39 mouse cellular contexts compared by ENCODE assay signal in genomic region chr2:154245322-154245721, GRCm38 (mm10). TPM values are rescaled to one million over a fixed set of nuclear protein-coding genes. Genes with fewer than 3 reads are reported as not detected.
"Had no signal": no experiment of that assay in that cellular context is flagged by ENCODE, and none has a peak within 500 bp of the region (broad histone marks: within the 10 kb centered on the region; RNA-seq: fewer than 3 reads in every experiment).

No protein-coding gene starts in this region.

- H3K36me3 ChIP-seq: embryonic facial prominence, embryonic 10.5 days; embryonic facial prominence, embryonic 12.5 days; embryonic facial prominence, embryonic 13.5 days; embryonic facial prominence, embryonic 15.5 days; forebrain, embryonic 10.5 days; forebrain, embryonic 12.5 days; forebrain, embryonic 15.5 days had no signal

- H3K27ac ChIP-seq: embryonic facial prominence, embryonic 10.5 days; embryonic facial prominence, embryonic 12.5 days; embryonic facial prominence, embryonic 13.5 days; embryonic facial prominence, embryonic 15.5 days; forebrain, embryonic 10.5 days; forebrain, embryonic 12.5 days; forebrain, embryonic 13.5 days; forebrain, embryonic 15.5 days; gastrocnemius, adult 2 months; heart, adult 2 months had no signal

- H3K9me3 ChIP-seq: embryonic facial prominence, embryonic 10.5 days; embryonic facial prominence, embryonic 12.5 days; embryonic facial prominence, embryonic 13.5 days; embryonic facial prominence, embryonic 15.5 days; forebrain, embryonic 10.5 days; forebrain, embryonic 12.5 days; forebrain, embryonic 13.5 days; forebrain, embryonic 15.5 days had no signal

- H3K27me3 ChIP-seq: embryonic facial prominence, embryonic 12.5 days; embryonic facial prominence, embryonic 13.5 days; embryonic facial prominence, embryonic 15.5 days; forebrain, embryonic 12.5 days; forebrain, embryonic 13.5 days; forebrain, embryonic 15.5 days had no signal

- H3K4me1 ChIP-seq: embryonic facial prominence, embryonic 10.5 days; embryonic facial prominence, embryonic 12.5 days; embryonic facial prominence, embryonic 13.5 days; embryonic facial prominence, embryonic 15.5 days; forebrain, embryonic 10.5 days; forebrain, embryonic 12.5 days; forebrain, embryonic 13.5 days; forebrain, embryonic 15.5 days had no signal

- DNase-seq: cerebellum, adult 8-10 months; cerebellum, adult 9-10 months; cerebellum, adult 9-11 months; cerebellum, postnatal 10 days; cerebellum, postnatal 14 days; cerebellum, postnatal 25 days; cerebellum, postnatal 36 days; embryo, embryonic 11 days; forebrain, postnatal 0 days; gastrocnemius, adult 2 months; gastrocnemius, postnatal 10 days; gastrocnemius, postnatal 14 days; gastrocnemius, postnatal 25 days; gastrocnemius, postnatal 36 days; heart, adult 18-20 months; heart, adult 2 months had no signal

- H3K4me3 ChIP-seq: embryonic facial prominence, embryonic 10.5 days; embryonic facial prominence, embryonic 12.5 days; embryonic facial prominence, embryonic 13.5 days; embryonic facial prominence, embryonic 15.5 days; erythroblast, embryonic 14.5 days; forebrain, embryonic 10.5 days; forebrain, embryonic 12.5 days; forebrain, embryonic 13.5 days; forebrain, embryonic 15.5 days; gastrocnemius, adult 2 months; heart, adult 2 months had no signal

- H3K9ac ChIP-seq: embryonic facial prominence, embryonic 12.5 days; embryonic facial prominence, embryonic 13.5 days; embryonic facial prominence, embryonic 15.5 days; forebrain, embryonic 12.5 days; forebrain, embryonic 13.5 days; forebrain, embryonic 15.5 days; forebrain, postnatal 0 days had no signal

RNA-seq across cellular contexts. Expression of gene Bpifb9a, which starts 12.3 kb away (rescaled TPM):
- total RNA-seq: common myeloid progenitor, adult 5-6 weeks; forebrain, postnatal 0 days; gastrocnemius, adult 18-20 months; gastrocnemius, adult 2 months; gastrocnemius, postnatal 10 days; gastrocnemius, postnatal 14 days; gastrocnemius, postnatal 25 days; gastrocnemius, postnatal 36 days; gastrocnemius, postnatal 4 days; granulocyte monocyte progenitor cell, adult 5-6 weeks; heart, adult 18-20 months; heart, adult 2 months; heart, adult 8-10 months had no signal
- polyA plus RNA-seq: cortical plate, adult 2 months; embryonic facial prominence, embryonic 10.5 days; embryonic facial prominence, embryonic 11.5 days; embryonic facial prominence, embryonic 12.5 days; embryonic facial prominence, embryonic 13.5 days; embryonic facial prominence, embryonic 14.5 days; embryonic facial prominence, embryonic 15.5 days; erythroblast, embryonic 14.5 days; forebrain, embryonic 10.5 days; forebrain, embryonic 11.5 days; forebrain, embryonic 12.5 days; forebrain, embryonic 13.5 days; forebrain, embryonic 14.5 days; forebrain, embryonic 15.5 days; forebrain, embryonic 16.5 days; forebrain, postnatal 0 days; frontal cortex, adult 2 months; gonadal fat pad, adult 2 months; heart, adult 2 months had no signal

RNA-seq across cellular contexts. Expression of gene Bpifb5, which starts 21.8 kb away (rescaled TPM):
- total RNA-seq: common myeloid progenitor, adult 5-6 weeks; gastrocnemius, adult 18-20 months; gastrocnemius, adult 2 months; gastrocnemius, adult 8-10 months; gastrocnemius, postnatal 10 days; gastrocnemius, postnatal 14 days; gastrocnemius, postnatal 25 days; gastrocnemius, postnatal 36 days; heart, adult 18-20 months; heart, adult 2 months; heart, adult 8-10 months had no signal
- polyA plus RNA-seq: erythroblast, embryonic 14.5 days; forebrain, embryonic 11.5 days; forebrain, embryonic 13.5 days had no signal

RNA-seq across cellular contexts. Expression of gene Bpifb1, which starts 54.7 kb away (rescaled TPM):
- total RNA-seq: common myeloid progenitor, adult 5-6 weeks; gastrocnemius, adult 18-20 months; gastrocnemius, adult 2 months; gastrocnemius, adult 8-10 months; gastrocnemius, postnatal 10 days; gastrocnemius, postnatal 14 days; gastrocnemius, postnatal 25 days; gastrocnemius, postnatal 36 days; gastrocnemius, postnatal 4 days; granulocyte monocyte progenitor cell, adult 5-6 weeks had no signal
- polyA plus RNA-seq: embryonic facial prominence, embryonic 10.5 days; embryonic facial prominence, embryonic 11.5 days; embryonic facial prominence, embryonic 12.5 days; embryonic facial prominence, embryonic 13.5 days; erythroblast, embryonic 14.5 days; forebrain, embryonic 10.5 days; forebrain, embryonic 11.5 days; forebrain, embryonic 12.5 days; forebrain, embryonic 13.5 days; gonadal fat pad, adult 2 months had no signal
